Mouse (Mus musculus) E14TG2a.4 (cell line): Measurements from ENCODE around the gene Hsd17b3.

ENCODE experiments used
- CTCF ChIP-seq: conservative IDR thresholded peaks from 2 replicates; pipeline ENCODE4 v1.5.1; 2014; ENCODE audit warnings: low read length
- POU5F1 ChIP-seq: IDR thresholded peaks from 2 replicates; pipeline ENCODE4 v1.6.1; 2014; ENCODE audit warnings: low read length, borderline replicate concordance

DNA sequence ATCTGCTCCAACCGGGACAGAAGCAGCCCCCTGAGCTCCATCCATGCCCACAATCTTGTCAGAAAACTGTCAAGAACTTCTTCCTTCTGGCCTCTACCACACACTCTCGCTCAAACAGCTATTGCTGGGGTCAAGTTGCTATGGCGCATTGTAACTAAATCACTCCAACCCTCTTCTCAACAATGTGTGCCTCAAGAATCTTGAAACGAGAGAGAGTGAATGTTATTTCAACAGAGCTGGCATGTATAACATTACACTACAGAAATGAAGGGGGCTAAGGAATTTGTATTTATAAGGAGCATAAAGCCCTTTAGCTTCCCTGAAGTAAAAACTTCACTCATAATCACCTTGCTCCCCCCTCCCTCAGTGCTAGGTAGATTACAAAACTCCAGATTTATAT is 37.3 kb upstream of the Hsd17b3 start:
- TF ChIP-seq POU5F1: no peak
- no peak for TF ChIP-seq CTCF
